Mouse (Mus musculus) heart, postnatal 14 days (tissue): ENCODE data around the gene Gdf15. TPM values are rescaled to one million over a fixed set of nuclear protein-coding genes. Genes with fewer than 3 reads are reported as not detected.
A peak's percentile ranks its signal among the peaks of the same experiment; 100 is the strongest.

Experiments
- DNase-seq, 2 experiments: peaks; one replicate each; pipeline ENCODE4 v3.0.0; 2021 to 2022
- intact Hi-C: fragments of 180-260 bp; cut with DNase I; formaldehyde crosslinking; loops from one replicate; pipeline ENCODE4 v1.15.1; 2025
- total RNA-seq, 2 experiments: library from RNA; stranded (reverse); gene quantifications; 2 replicates each; pipeline ENCODE4 v1.2.3; 2021

Gene Gdf15
- total RNA-seq, 2 experiments from 2014 or later = 0.41 to 1.6 TPM

- DNase-seq = no peak
These were observed 23.4 kb downstream of the Gdf15 start, which contains the start of gene Ssbp4 for GRCm38 (mm10) chr8:70608749-70609367. Ssbp4 (minus strand) TSS chr8:70608872.

GRCm38 (mm10) chr8:70607898-70608748 lies 24.1 kb downstream of the Gdf15 start:
- intact Hi-C loops = no loop called here
- peak; percentile 71 to 81 for DNase-seq

More at GRCm38 (mm10) chr8:70608749-70609367, 23.4 kb downstream of the Gdf15 start, which contains the start of gene Ssbp4:
- intact Hi-C loops = no loop called here

- intact Hi-C loops = no loop called here
- no peak for DNase-seq
These were observed 24.7 kb downstream of the Gdf15 start for GRCm38 (mm10) chr8:70607603-70607897.

DNA sequence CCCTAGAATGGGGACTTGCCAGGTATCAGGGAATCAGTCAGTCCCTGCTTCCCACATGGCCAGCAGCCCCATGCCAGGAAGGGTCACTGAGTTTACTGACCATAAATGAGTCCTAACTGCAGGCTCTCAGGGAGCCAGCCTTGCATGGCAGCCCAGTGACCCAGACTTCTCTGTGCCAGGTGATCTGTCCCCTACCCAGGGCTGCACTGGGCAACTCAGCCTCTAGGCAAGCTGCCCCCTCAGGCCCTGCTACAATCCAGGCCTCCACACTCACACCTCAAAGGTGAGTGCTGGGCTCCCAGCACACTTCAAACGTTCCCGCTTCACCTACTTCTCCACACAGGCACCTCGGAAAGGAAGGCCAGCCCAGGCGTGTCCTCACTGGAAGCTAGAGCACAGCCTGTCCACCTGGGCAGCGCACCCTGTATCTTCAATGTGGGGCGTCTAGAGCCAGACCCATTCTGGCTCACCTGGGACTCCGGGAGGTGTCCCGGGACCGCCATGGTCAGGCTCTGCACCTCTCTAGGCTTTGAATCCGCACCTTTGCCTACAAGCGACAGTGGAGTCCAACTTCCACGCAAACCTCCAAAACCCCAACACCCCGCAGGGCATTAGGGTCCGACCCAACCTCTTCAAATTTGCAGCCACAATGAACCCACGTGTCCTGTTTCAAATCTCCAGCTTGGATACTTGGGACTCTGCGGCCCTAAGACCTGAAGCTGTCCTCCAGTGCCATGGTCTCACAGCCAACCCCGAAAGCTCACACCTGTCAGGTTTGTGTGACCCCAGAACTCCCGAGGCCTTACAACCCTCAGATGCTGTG lies 25.3 kb downstream of the Gdf15 start:
- intact Hi-C loops = no loop called here
- no peak for DNase-seq

DNA sequence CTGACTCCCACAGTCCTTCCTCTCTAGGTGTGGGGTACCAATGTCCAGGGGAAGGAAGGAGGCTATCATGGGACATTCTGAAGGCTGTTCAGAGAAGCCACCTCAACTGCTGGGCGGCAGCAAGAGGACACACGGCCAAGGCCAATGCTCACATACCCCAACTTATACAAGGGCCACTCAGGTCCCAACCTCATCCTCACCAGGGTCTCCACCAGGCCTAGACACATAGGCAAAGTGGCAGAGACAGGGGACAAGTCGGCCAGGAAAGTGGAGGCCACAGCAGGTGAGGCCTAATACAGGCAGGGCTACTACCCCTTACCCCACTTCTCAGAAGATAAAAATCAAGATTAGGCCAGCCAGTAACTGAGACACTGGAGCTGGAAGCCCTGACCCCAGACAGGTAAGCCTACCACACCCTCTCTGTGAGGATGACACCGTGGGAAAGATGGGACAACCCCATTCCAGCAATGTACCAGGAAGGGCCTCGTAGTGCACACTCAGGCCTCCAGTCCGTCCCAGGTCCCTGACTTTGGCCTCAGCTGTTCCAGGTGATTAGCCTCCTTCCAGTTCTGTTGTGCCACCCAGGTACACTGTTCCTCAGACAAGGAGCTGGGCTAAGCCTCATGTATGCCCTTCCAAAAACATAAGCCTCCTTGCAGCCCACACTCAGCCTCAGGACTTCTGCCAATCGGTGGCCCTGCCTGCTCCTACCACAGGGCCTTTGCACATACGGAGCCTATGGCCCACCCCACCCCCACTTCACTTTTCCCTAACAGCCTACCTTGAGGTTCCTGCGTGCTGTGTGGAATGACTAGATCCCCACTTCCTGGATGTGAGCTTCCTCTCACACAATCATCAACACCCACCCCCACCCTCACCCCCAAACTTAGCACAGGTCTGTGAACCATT lies 26.1 kb downstream of the Gdf15 start:
- no peak for DNase-seq
- intact Hi-C loops = no loop called here

- intact Hi-C loops = no loop called here
- DNase-seq = no peak
These were observed 27.7 kb downstream of the Gdf15 start for GRCm38 (mm10) chr8:70604558-70604957.

DNA sequence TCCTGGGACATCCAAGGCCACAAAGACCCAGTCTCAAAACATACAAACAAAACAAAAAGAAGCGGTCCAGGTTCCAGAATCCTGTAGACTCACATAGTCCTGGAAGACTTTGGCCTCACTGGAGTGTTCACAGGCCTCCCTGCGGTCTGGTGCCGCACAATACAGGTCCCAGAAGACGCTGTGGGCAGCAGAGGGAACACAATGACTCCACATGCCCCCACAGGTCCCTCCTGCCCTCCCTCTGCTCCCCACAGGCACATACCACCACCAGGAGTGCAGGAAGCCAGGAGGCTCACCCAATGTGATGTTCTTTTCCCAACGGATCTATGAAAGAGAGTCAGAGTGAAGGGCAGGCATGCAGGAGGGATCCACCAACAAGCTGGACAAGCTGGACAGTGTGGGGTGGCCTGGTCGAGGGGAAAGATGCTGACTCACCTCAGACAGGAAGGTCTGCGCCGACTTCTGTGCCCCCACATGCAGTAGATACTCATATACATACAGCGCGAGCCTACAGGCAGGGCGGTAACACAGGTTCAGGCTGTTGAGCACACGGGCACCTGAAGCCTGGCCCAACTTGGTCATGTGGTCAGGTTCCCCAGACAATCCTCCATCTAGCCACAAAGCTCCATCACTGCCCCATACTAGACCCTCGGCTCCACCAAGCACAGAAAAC lies 30.0 kb downstream of the Gdf15 start:
- no peak for DNase-seq
- intact Hi-C loops = no loop called here

- DNase-seq = peak; percentile 80 to 84
- intact Hi-C loops = no loop called here
These were observed 31.0 kb downstream of the Gdf15 start for GRCm38 (mm10) chr8:70601271-70601649.

DNA sequence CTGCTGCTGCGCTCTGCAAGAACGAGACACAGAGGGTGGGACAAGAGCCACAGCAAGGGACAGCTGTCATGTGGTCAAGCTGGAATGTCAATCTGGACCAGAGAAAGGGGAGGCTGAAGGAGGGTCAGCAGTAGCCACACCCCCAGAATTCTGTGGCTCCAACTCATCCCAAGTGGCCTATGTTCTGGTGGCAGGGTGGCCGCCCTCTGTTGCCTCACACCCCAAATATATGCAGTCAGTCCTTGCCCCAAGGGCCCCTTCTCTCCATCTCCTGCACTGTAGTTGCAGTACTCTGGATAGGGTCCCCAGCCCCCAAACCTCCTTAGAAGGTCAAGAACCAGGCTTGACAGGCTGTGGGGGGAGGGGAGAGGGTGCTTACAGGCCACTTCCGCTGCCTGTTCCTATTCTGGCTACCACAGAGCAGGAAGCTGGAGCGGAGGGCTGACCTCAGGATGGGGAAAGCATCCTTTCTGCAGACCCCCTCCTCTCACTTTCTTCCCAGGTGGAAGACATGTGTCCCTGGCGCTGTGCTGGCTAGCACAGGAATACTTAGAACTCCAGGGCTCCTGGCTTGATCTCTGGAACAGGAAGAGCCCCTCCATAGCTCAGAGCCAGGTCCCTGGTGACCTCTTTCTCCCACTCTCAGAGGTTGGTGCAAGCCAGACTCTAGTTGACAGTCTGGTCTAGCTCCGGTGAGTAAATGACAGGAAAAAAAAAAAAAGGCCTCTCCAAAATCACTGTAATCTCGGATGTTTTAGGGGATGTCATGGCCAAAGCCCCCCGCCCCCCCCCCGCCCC lies 31.6 kb downstream of the Gdf15 start:
- intact Hi-C loops = no loop called here
- peak; percentile 51 to 62 for DNase-seq

DNA sequence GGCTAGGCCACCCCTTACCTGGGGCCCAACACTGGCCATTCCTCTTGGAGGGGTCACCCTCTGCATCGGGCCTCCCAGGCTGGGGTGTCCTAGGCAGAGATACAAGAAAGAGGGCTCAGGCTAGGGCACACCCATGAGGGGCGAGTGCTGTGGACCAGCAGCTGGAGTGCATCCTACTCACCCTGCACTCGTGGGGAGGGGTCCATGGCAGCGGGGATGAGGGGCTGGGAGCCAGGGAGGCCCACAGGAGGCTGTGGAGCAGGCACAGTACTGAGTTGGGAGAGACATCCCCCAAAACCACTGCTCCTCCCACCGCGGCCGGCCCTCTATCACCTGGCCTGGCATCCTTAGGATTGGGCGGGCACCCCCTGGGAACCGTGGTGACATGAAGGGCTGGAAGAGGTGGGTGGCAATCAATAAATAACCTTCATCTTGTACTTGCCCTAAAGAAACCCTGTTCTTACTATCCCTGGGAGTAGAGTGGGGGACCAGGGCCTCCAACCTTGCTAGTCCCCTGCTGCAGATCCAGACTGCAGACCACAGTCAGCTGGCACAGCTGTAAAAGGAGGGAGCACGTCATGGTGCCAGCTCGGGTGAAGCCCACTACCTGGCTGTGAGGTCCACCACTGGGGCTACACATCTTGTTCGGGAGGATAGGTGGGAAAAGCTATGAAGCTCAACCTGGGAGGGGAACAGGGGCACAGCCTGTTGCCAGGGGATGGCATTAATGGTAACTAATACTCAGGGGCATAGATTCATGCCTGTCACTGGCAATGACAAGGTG lies 32.6 kb downstream of the Gdf15 start:
- DNase-seq = no peak
- intact Hi-C loops = no loop called here

GRCm38 (mm10) chr8:70598722-70599121 lies 33.5 kb downstream of the Gdf15 start:
- DNase-seq = no peak
- intact Hi-C loops = no loop called here

- intact Hi-C loops = no loop called here
- peak; percentile 74 to 83 for DNase-seq
These were observed 34.0 kb downstream of the Gdf15 start for GRCm38 (mm10) chr8:70598283-70598682.

DNA sequence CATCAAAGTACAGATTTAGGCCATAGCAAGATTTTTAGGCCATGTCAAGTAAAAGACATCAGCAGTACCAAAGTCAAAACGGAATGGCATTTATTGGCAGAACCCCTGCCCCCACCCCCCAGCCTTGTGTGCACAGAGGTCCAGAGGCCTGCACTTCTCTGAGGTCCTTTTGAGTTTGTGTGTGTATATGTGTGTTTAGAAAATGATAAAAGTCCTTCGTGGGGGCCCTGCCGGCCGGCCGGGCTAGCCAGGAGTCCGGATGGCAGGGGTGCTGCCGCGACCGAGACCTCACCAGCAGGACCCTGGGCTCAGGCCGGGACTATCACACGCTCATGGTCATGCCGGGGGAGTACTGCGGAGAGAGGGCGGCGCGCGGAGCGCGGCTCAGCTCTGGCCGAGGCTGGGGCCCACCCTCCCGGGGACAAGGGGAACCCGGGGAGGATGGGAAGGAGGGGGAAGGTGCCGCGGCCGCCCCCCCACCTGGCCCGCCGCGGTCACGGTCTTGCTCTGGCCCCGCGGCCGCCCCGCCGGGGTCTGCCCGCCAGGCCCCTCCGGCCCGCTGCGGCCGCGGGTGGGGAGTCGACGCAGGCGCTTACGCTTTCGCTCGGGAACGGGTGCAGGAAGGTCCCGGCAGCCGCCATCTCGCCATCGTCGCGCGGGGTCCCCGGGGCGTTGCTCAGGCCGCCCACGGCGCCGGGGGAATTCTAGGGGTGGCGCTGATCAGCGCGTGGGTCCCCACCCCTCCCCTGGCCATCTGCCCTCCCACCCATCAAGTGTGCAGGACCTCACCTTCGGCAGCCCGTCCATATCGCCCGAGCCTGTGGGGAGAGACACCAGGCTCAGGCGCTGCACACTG lies 34.6 kb downstream of the Gdf15 start:
- intact Hi-C loops = no loop called here
- DNase-seq = no peak

- no peak for DNase-seq
- intact Hi-C loops = no loop called here
These were observed 35.4 kb downstream of the Gdf15 start for GRCm38 (mm10) chr8:70596775-70597416.

DNA sequence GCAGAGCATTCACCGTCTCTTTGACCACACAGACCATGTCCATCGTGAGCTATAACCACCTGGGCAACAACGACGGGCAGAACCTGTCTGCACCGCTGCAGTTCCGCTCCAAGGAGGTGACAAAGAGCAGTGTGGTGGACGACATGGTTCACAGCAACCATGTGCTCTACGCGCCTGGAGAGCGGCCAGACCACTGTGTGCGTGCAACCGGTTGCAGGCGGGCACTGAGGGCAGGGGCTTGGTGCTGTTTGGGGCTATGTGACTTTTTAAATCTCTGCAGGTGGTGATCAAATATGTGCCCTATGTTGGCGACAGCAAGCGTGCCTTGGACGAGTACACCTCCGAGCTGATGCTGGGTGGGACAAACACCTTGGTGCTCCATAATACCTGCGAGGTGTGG lies 36.0 kb downstream of the Gdf15 start:
- DNase-seq = no peak
- intact Hi-C loops = no loop called here

GRCm38 (mm10) chr8:70595811-70596210 lies 36.4 kb downstream of the Gdf15 start:
- no peak for DNase-seq
- intact Hi-C loops = no loop called here
